Mouse (Mus musculus): ENCODE measurements around the gene Tekt4. TPM values are rescaled to one million over a fixed set of nuclear protein-coding genes. Genes with fewer than 3 reads are reported as not detected.

The Tekt4 gene
- not detected for polyA plus RNA-seq (2017; shearing (Covaris generic))

GRCm38 (mm10) chr17:25454272-25454671 is at the start of gene Tekt4:
Tekt4 (plus strand) TSS chr17:25454615.

GRCm38 (mm10) chr17:25433617-25434606 is 20.5 kb upstream of the Tekt4 start, which contains the start of gene Cacna1h:
Cacna1h (minus strand) TSS chr17:25433783.

GRCm38 (mm10) chr17:25497013-25497412 is 42.6 kb downstream of the Tekt4 start, which contains the start of gene Sstr5:
Sstr5 (minus strand) TSS chr17:25497288.

Other genes with a start within 250 kb of the Tekt4 start
- 89.9 TPM for gene Gnptg, start 214.5 kb upstream of the Tekt4 start, polyA plus RNA-seq (2017; shearing (Covaris generic))
- gene Tsr3, start 214.4 kb upstream of the Tekt4 start, polyA plus RNA-seq (2017; shearing (Covaris generic)): 45.3 TPM
- 42.3 TPM for gene Baiap3, start 198.3 kb upstream of the Tekt4 start, polyA plus RNA-seq (2017; shearing (Covaris generic))
- 525 TPM for gene Ube2i, start 180.0 kb upstream of the Tekt4 start, polyA plus RNA-seq (2017; shearing (Covaris generic))
- not detected for gene Prss34, start 156.2 kb upstream of the Tekt4 start, polyA plus RNA-seq (2017; shearing (Covaris generic))
- not detected for gene Prss28, start 146.0 kb upstream of the Tekt4 start, polyA plus RNA-seq (2017; shearing (Covaris generic))
- not detected for gene Prss29, start 136.0 kb upstream of the Tekt4 start, polyA plus RNA-seq (2017; shearing (Covaris generic))
- gene Tpsab1, start 109.1 kb upstream of the Tekt4 start, polyA plus RNA-seq (2017; shearing (Covaris generic)): not detected
- not detected for gene Tpsb2, start 88.3 kb upstream of the Tekt4 start, polyA plus RNA-seq (2017; shearing (Covaris generic))
- not detected for gene Tpsg1, start 85.3 kb upstream of the Tekt4 start, polyA plus RNA-seq (2017; shearing (Covaris generic))
- not detected for gene Cacna1h, start 20.8 kb upstream of the Tekt4 start, polyA plus RNA-seq (2017; shearing (Covaris generic))
- gene Sstr5, start 42.7 kb downstream of the Tekt4 start, polyA plus RNA-seq (2017; shearing (Covaris generic)): not detected
- not detected for gene Sox8, start 116.1 kb downstream of the Tekt4 start, polyA plus RNA-seq (2017; shearing (Covaris generic))
- 25.6 TPM for gene Lmf1, start 124.5 kb downstream of the Tekt4 start, polyA plus RNA-seq (2017; shearing (Covaris generic))

Data from activated CD4-positive, CD25-positive, alpha-beta regulatory T cell, adult 9 weeks (primary cell).